Mouse (Mus musculus) lung, adult 10 weeks (tissue): ENCODE measurements around the gene Gm20425. TPM values are rescaled to one million over a fixed set of nuclear protein-coding genes. Genes with fewer than 3 reads are reported as not detected.

Experiments
- polyA plus RNA-seq: library from polyadenylated mRNA; stranded (reverse); fragments of 350-450 nt; fragmentation: Illumina TruSeq; extraction: RNeasy Lipid Tissue Mini Kit (QIAGEN cat#74804); gene quantifications from one replicate; pipeline ENCODE4 v1.2.3, GENCODE M21; 2014; ENCODE audit warnings: low read depth, low replicate concordance; ENCODE audit not compliant: insufficient read depth

Gene Gm20425
- not detected for polyA plus RNA-seq

DNA sequence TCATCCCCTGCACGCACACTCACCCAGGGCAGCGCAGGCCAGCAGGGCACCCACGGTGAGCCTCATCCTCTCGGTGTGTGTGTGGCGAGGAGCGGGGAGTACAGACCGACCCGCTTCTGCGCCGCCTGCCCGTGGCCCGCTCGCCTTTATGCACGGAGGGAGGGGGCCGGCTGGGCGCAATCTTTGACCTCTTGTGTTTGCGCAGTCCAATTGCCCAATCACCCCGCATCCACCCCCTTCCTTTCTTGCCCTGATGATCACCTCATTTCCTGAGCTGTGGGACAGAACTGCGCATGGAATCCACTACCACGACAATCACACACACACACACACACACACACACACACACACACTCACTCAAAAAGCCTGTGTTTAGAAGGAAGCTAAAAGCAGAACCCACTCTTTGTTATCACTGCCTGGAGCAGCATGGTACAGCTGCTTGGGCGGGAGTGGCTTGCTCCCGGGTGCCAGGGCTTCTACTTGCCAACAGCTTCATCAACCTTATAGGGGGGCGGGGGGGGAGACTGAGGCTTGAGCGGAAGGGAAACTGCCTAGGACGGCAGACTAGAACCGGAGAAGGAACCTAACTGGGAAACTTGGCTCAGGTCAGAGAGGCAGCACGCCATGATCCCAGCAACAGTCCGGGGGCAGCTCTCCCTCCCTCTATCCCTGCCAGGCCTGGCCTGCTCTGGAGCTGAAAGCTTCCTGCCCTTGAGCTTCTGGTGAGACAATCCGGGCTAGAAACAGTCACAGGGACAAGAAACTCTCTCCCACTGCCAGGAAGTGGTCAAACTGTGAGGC lies at the start of gene Gm20425, which contains the start of gene Trf:
Gene Gm20425, minus strand, starts transcription at position 157 of the 801 bp plus-strand sequence.
Gene Trf, minus strand, starts transcription at position 294 of the 801 bp plus-strand sequence.

DNA sequence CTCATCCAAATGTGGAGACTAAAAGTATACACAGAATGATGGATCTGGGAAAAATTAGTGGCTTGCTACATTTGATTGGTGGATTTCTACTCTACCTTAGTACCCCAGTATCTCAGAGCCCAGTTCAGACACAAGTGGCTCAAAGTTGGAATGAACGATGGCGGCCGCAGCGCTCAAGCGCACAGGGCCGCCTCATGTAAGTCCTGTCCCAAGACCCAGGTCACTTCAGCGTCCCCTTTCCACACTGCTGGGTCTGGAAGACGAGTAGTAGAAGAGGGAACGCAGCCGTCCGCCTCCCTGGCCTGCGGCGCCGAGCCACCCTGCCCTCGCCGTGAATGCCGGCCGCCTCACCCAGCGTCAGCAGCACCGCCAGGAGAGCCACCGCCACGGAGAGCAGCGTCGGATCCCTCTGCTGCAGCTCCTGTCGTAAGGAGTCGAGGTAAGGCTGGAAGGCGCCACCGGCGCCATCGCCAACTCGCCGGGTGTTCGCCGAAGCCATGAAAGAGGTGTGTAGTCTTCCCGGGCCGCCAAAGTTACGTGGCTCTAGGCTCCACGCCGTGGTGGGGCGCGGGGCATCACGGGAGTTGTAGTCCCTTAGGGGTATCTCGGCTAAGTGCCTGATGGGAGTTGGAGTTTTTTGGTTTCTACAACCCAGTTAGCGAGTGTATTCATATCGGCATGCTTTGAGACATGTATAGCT lies 28.4 kb downstream of the Gm20425 start, which contains the start of gene Srprb:
Gene Srprb, minus strand, starts transcription at position 577 of the 700 bp plus-strand sequence.

Other genes with a start within 250 kb of the Gm20425 start
- gene Slco2a1, start 241.6 kb downstream of the Gm20425 start, polyA plus RNA-seq = 49.7 TPM
- 14.0 TPM for gene Rab6b, start 118.5 kb downstream of the Gm20425 start, polyA plus RNA-seq
- 27.7 TPM for gene Srprb, start 28.2 kb downstream of the Gm20425 start, polyA plus RNA-seq
- gene Trf, start 137 bp upstream of the Gm20425 start, polyA plus RNA-seq = 633 TPM
- not detected for gene 1300017J02Rik, start 74.8 kb upstream of the Gm20425 start, polyA plus RNA-seq
- gene Topbp1, start 74.9 kb upstream of the Gm20425 start, polyA plus RNA-seq = 6.8 TPM
- gene Cdv3, start 135.5 kb upstream of the Gm20425 start, polyA plus RNA-seq = 38.2 TPM